Mouse (Mus musculus) telencephalon, adult 2 months (tissue): ENCODE measurements around the gene Iqsec1.

Experiments used
- DNase-seq: peaks from one replicate; pipeline ENCODE4 v3.0.0-alpha.2; 2011; ENCODE audit warnings: low read depth, low spot score

Gene Iqsec1

GRCm38 (mm10) chr6:90706490-90706889 is 282.0 kb downstream of the Iqsec1 start:
- no peak for DNase-seq

- DNase-seq: no peak
Measured at GRCm38 (mm10) chr6:90705738-90706137, 282.7 kb downstream of the Iqsec1 start.

GRCm38 (mm10) chr6:90704705-90705344 is 283.7 kb downstream of the Iqsec1 start:
- DNase-seq: no peak

DNA sequence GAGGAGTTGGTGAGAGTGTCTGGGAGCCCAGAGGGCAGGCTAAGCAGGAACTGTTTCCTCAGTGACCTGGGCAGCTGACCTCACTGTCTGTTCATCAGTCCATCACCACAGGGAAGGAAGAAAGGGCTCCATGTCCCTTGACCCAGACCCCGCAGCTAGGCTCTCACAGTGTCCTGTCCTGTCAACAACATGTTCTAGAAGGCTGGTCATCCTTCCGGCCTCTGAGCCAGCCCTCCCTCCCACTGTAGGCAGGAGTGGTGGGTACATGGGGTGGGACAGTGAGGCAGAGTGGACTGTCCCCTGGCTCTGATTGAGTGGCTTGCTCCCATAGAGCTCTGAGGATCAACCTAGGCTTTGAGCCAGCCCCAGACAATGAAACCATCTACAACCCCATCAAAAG is 284.7 kb downstream of the Iqsec1 start:
- no peak for DNase-seq

- no peak for DNase-seq
Measured at GRCm38 (mm10) chr6:90702837-90703735, 285.4 kb downstream of the Iqsec1 start.

DNA sequence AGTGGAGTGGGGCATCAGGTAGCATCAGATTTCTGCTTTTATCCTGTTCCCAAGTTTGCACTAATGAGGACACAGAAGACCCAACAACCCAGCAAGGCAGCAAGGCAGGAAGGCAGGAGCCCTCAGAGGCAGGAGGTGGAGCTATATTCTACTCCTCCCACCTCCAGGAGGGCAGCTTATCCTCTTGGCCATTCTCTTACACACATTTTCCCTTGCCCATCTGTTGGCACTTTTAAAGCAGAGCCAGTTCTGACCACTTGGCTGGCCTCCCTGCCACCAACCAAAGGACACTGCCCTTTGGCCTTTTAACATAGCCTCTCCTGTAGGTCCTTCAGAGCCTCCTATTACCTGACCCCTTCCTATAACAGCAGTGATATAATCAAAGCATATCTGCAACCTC is 286.3 kb downstream of the Iqsec1 start:
- no peak for DNase-seq

DNA sequence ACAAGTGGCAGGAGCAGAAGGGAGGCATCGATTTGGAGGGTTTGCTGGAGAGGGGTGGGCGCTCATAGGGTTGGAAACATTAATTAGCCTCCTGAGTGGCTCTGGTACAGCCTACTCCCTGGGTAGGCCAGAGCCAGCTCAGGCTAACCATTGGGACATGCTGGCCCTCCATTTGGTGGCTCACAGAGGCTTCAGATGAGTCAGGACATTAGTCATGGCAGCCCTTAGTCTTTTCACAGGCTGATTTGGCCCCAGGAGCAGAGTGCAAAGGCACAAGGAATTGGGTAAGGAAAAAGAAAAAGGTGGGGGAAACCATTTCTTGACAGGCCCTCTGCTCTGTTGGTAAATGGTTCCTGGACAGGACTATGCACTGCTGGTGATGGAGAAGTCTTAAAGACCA is 287.1 kb downstream of the Iqsec1 start:
- DNase-seq: no peak

GRCm38 (mm10) chr6:90700737-90701136 is 287.7 kb downstream of the Iqsec1 start:
- DNase-seq: no peak

DNA sequence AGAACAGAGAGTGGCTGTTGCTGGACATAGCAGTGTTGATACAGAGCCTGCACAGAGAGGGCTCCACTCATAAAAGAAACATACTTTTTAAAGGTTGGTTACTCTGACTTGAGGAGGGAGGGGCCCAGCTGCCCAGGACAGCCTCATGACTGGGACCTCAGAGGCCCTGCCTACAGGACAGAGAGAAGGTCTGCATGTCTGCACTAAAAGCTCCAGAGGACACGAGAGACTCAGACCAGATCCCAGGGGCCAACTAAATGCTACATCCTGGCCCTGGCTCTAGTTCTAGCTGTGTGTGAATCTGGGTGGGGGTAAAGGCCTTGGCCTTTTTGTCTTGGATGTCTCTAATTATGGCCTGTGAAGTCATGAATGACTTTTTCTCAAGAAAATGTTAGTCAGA is 288.4 kb downstream of the Iqsec1 start:
- no peak for DNase-seq

DNA sequence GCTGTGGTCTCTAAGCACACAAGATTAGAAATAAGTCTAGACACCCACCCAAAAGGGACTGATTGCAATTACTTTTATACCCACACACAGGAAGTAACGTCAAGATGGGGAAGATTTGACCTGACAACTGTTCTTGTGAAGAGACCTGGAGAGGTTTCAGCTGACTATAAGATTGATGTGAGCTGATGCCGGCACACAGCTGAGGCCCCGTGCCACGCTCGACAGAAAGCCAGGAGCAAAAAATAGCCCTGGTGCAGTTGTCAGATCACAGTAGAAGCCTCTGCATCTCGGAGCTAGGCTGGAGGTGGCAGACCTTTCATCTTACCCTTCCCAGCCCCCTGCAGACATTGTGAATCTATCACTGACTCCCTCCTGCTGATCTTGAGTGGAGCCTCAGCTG is 289.6 kb downstream of the Iqsec1 start:
- no peak for DNase-seq

DNA sequence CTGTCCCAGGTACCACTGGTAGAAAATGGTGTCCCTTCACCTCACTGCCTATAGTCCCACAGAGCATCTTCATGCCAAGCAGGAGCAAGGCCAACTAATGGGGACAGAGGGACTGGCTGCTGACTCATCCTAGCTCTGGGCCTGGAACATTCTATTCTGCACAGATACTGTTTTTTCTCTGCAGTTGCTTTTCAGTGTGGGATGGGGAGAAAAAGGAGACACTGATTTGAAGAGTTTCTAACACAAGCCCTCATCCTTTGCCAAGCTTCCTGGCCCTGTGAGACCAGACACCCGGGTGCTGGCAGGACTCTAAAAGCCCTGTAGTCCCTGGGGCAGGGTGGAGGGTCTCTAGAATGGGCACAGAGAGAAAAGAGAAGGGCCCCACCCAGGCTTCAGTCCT is 292.7 kb downstream of the Iqsec1 start:
- peak; percentile 58 for DNase-seq

GRCm38 (mm10) chr6:90692404-90692803 is 296.1 kb downstream of the Iqsec1 start:
- DNase-seq: no peak

DNA sequence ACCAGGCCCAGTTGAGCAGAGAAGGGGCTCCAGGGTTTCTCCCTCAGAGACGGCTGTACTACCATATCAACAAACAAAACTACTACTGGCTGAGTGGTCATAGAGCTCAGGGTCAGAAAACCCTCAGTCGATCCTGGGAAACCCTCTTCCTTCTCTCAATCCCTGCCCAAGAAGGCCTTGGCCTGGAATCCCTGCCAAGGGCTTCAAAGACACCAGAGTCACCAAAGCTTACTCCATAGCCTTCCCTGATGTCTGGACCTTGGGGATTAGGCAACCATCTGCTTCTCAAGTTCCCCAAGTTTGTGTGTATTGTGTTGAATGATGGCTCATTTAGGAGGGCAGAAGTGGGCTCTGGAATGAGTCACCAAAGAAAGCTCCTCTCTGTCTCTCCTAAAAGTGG is 296.6 kb downstream of the Iqsec1 start:
- DNase-seq: no peak

GRCm38 (mm10) chr6:90689500-90689899 is 299.0 kb downstream of the Iqsec1 start:
- DNase-seq: no peak

- DNase-seq: no peak
Measured at GRCm38 (mm10) chr6:90688742-90689141, 299.7 kb downstream of the Iqsec1 start.

DNA sequence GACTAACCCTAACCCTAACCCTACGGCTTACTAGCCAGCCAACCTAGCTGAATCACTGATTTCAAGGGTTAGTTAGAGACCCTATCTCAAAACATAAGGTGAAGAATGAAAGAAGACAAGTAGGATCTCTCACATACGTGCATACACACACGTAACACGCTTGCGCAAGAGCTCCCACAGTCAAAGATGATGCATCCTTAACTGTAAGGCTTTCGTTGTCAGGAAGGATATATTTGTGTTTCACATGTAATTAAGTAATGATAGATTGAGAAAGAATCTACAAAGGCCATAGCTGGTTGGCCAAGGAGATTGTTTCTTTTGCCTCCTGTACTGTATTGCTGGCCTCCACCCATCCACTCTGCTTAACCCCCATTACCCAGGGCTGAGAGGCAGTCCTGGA is 300.5 kb downstream of the Iqsec1 start:
- no peak for DNase-seq

- DNase-seq: no peak
Measured at GRCm38 (mm10) chr6:90686812-90687211, 301.7 kb downstream of the Iqsec1 start.

GRCm38 (mm10) chr6:90683831-90684532 is 304.5 kb downstream of the Iqsec1 start:
- no peak for DNase-seq

DNA sequence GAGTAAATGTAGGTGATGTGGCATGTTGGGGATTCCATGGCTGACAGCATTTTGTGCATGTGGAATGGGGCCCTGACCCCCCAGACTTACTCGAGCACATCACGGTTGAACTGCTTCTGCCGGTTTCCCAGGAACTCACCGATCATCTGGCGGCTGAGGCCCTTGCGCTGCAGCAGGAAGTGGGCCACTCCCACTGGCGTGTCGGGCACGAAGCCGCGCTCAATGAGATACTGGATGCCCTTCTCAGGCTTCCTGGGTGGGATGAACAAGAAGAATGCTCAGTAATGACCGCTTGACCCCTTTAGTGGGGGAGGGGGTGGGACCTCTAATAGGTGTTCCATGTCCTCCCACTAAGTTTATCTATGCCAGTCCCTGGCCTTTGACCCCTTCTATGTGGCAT is 308.1 kb downstream of the Iqsec1 start:
- DNase-seq: no peak

GRCm38 (mm10) chr6:90678759-90679158 is 309.7 kb downstream of the Iqsec1 start:
- no peak for DNase-seq

DNA sequence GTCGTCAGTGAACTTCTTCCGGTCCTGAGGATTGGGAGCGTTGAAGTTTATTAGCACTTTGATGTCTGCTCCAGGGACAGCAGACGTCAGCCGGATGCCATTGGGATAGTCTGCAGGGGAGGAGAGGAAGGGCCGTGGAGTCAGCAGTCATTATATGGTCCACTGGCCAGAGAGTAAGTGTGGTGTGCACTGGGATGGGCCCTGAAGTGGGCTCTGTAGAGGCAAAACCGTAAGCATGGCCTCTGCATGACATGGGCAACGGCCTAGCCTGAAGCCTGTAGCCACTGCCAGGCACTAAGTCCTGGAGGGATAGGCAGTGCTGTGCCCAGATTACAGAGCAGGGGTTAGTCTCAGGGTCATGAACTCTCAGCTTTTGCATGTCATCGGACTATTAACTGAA is 319.8 kb downstream of the Iqsec1 start:
- DNase-seq: no peak

DNA sequence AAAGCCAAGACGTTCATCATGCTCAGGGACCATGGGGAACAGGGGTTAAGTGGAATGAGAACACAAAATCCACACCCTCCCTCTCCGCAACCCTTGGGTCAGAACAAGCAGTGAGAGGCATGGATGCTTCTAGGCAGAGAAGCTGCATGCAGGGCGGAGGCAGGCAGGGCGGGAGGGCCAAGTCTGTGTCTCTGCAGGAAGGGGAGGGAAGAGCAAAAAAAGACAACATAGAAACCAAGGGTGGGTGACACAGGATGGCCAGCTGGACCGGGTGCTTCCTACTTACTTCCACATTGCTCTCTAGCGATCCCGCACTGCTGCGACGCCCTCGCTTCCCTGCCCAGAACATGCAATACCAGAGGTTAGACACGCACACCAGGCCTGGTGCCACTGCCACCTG is 324.7 kb downstream of the Iqsec1 start:
- no peak for DNase-seq

DNA sequence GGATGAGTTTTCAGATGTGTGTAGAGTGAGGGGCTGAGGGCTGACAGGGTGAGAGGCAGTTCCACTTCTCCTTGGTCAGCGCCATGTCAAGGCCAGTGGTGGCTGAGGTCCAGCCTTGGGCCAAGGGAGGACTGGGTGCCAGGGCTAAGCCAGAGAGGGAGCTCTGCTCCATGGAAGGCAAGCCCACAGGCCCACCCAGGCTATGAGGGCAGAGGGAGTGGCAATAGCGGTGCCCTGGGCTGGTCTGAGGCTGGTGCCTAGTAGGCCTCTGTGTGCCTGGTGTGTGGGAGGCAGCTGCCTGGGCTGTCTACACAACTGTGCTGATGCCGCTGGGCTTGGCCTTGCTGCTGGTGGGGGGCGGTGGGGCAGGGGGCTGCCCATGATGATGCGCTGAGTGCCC is 326.3 kb downstream of the Iqsec1 start:
- DNase-seq: no peak
